Mouse (Mus musculus) ES-E14 (cell line): ENCODE measurements around the gene Anapc15-ps.

Experiments
- CHD2 ChIP-seq: IDR thresholded peaks from 2 replicates; pipeline ENCODE4 v1.6.1; 2014; ENCODE audit warnings: mild to moderate bottlenecking, low read depth, low read length, inconsistent platforms
- ZNF384 ChIP-seq: IDR thresholded peaks from 2 replicates; pipeline ENCODE4 v1.6.1; 2012; ENCODE audit warnings: low read depth, low read length, inconsistent platforms

DNA sequence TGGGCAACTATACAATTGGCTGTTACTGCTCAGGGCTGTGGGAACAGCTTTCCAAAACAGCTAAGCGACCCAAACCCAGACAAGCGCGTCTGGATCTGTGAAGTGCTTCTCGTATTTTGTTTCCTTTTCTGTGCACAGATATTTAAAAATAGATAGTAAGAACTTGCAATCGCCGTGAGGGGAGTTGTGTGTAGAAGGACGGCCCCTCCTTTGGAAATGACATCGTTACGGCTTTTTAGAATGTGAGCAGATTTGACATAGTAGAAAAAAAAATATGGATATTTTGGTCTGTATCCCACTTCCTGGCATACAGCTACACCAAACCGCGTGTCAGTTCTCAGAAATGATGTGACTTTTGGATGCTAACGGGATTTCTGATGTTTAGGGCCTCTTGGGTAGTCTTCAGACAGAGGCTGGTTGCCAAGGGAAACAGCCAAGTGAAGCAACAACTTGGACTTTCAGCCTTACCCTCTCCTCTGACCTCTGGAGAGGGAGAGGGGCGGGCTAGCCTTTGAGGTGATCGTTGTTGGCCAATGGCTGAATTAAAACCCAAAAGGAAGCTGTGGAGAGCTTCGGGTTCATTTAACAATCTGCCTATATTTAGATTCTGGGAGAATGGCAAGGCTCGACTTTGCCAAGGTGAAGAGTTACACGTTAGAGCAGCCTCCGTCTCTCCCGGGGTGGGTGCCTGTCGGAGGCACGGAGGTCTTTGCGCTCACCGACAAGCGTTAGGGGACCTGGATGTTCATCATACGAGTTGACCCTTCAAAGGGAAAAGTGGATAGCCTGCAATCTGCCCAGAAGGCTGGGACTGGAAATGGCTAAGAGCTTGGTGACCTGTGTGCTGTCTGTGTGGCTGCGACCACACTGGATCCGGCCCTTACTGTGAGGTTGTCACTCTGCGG, 7.2 kb upstream of the Anapc15-ps start:
- TF ChIP-seq ZNF384 (no peak), CHD2 (no peak)
